Mouse (Mus musculus) C2C12 (cell line): Measurements from ENCODE around the gene Erg28. TPM values are rescaled to one million over a fixed set of nuclear protein-coding genes. Genes with fewer than 3 reads are reported as not detected.

Source experiments
- H3K27me3 ChIP-seq: one replicate; pipeline ENCODE4 v1.6.1; 2011; ENCODE audit not compliant: control insufficient read depth, insufficient read depth, insufficient read length
- H3K36me3 ChIP-seq: one replicate; pipeline ENCODE4 v1.6.1; 2011; ENCODE audit not compliant: control insufficient read depth, insufficient read depth
- H3K4me3 ChIP-seq: one replicate; pipeline ENCODE4 v1.5.1; 2011; ENCODE audit warnings: mild to moderate bottlenecking, control low read depth; ENCODE audit not compliant: poor library complexity, insufficient read depth, severe bottlenecking
- H3K79me2 ChIP-seq: one replicate; pipeline ENCODE4 v1.6.1; 2011; ENCODE audit not compliant: control insufficient read depth, insufficient read depth
- H3K79me3 ChIP-seq: one replicate; pipeline ENCODE4 v1.6.1; 2011; ENCODE audit warnings: low read depth, control low read depth
- H3ac ChIP-seq: one replicate; pipeline ENCODE3; 2011; ENCODE audit warnings: low read depth; ENCODE audit not compliant: control insufficient read depth, insufficient read length
- CEBPB ChIP-seq: IDR thresholded peaks from one replicate; pipeline ENCODE4 v1.6.1; 2011; ENCODE audit warnings: low read depth, mild to moderate bottlenecking, control low read depth, moderate library complexity
- CTCF ChIP-seq: IDR thresholded peaks from one replicate; pipeline ENCODE4 v1.5.1; 2011; ENCODE audit not compliant: control insufficient read depth, insufficient read depth, insufficient read length
- FOSL1 ChIP-seq: IDR thresholded peaks from one replicate; pipeline ENCODE4 v1.8.0; 2011; ENCODE audit warnings: mild to moderate bottlenecking, low read length; ENCODE audit not compliant: poor library complexity, insufficient read depth, severe bottlenecking
- MAX ChIP-seq: IDR thresholded peaks from one replicate; pipeline ENCODE4 v1.6.1; 2011; ENCODE audit warnings: mild to moderate bottlenecking, control low read depth
- MYOD1 ChIP-seq: IDR thresholded peaks from one replicate; pipeline ENCODE4 v1.6.1; 2011; ENCODE audit warnings: low read depth; ENCODE audit not compliant: control insufficient read depth, insufficient read length
- MYOG ChIP-seq: IDR thresholded peaks from one replicate; pipeline ENCODE4 v1.6.1; 2011; ENCODE audit not compliant: control insufficient read depth, insufficient read length; ENCODE audit errors: extremely low read depth
- USF1 ChIP-seq: IDR thresholded peaks from one replicate; pipeline ENCODE4 v1.6.1; 2011; ENCODE audit warnings: low read depth, mild to moderate bottlenecking, control low read depth, moderate library complexity
- polyA plus RNA-seq: library from polyadenylated mRNA; unstranded; fragments of >200 nt; fragmentation: generic; extraction: Trizol; gene quantifications from one replicate; pipeline ENCODE4 v1.2.1, GENCODE M21; 2012; ENCODE audit warnings: missing spikeins

Erg28 gene
- polyA plus RNA-seq, 1 experiment = 51.4 TPM

- H3K4me3 ChIP-seq = no peak overlapping the region
- TF ChIP-seq CTCF = peak; percentile 34
- TF ChIP-seq USF1 = no peak
Measured at GRCm38 (mm10) chr12:85848164-85848958, 24.0 kb upstream of the Erg28 start.

GRCm38 (mm10) chr12:85839371-85840000 is 15.1 kb upstream of the Erg28 start:
- H3K4me3 ChIP-seq = no peak overlapping the region
- H3K79me2 ChIP-seq = peaks cover 7% of the 10 kb centered on the region
- no peaks in the 10 kb centered on the region for H3K27me3 ChIP-seq
- peaks cover 10% of the 10 kb centered on the region for H3K36me3 ChIP-seq
- TF ChIP-seq CTCF (no peak), MAX (no peak), MYOD1 (no peak), CEBPB (no peak), FOSL1 (no peak), MYOG (no peak), USF1 (no peak)
- no peak overlapping the region for H3ac ChIP-seq
- no peaks in the 10 kb centered on the region for H3K79me3 ChIP-seq

More at GRCm38 (mm10) chr12:85848164-85848958, 24.0 kb upstream of the Erg28 start:
- Histone ChIP-seq H3K27me3 (no peaks in the 10 kb centered on the region), H3ac (no peak overlapping the region), H3K79me2 (no peaks in the 10 kb centered on the region), H3K36me3 (peaks cover 25% of the 10 kb centered on the region), H3K79me3 (no peaks in the 10 kb centered on the region)

GRCm38 (mm10) chr12:85837765-85838164 is 13.4 kb upstream of the Erg28 start:
- Histone ChIP-seq H3K79me3 (no peaks in the 10 kb centered on the region), H3K79me2 (peaks cover 7% of the 10 kb centered on the region), H3K27me3 (no peaks in the 10 kb centered on the region), H3K36me3 (peaks cover 19% of the 10 kb centered on the region), H3ac (no peak overlapping the region), H3K4me3 (no peak overlapping the region)
- TF ChIP-seq MAX (no peak), MYOG (no peak), CTCF (no peak), CEBPB (no peak), FOSL1 (no peak), USF1 (no peak), MYOD1 (no peak)

GRCm38 (mm10) chr12:85834543-85834942 is 10.2 kb upstream of the Erg28 start:
- Histone ChIP-seq H3K79me2 (peaks cover 7% of the 10 kb centered on the region), H3K79me3 (no peaks in the 10 kb centered on the region), H3ac (no peak overlapping the region), H3K36me3 (peaks cover 29% of the 10 kb centered on the region), H3K27me3 (no peaks in the 10 kb centered on the region), H3K4me3 (no peak overlapping the region)
- TF ChIP-seq CTCF = no peak
- no peak for TF ChIP-seq MAX
- TF ChIP-seq USF1 = no peak
- TF ChIP-seq FOSL1 = no peak
- TF ChIP-seq CEBPB = no peak
- no peak for TF ChIP-seq MYOD1
- TF ChIP-seq MYOG = no peak

GRCm38 (mm10) chr12:85830691-85831090 is 6.3 kb upstream of the Erg28 start:
- TF ChIP-seq USF1 (no peak), MAX (no peak), MYOG (no peak), FOSL1 (no peak), CTCF (no peak), CEBPB (no peak), MYOD1 (no peak)
- peaks cover 11% of the 10 kb centered on the region for H3K79me2 ChIP-seq
- H3K4me3 ChIP-seq = no peak overlapping the region
- no peaks in the 10 kb centered on the region for H3K27me3 ChIP-seq
- H3K79me3 ChIP-seq = no peaks in the 10 kb centered on the region
- peaks cover 50% of the 10 kb centered on the region for H3K36me3 ChIP-seq
- H3ac ChIP-seq = no peak overlapping the region
